Mouse (Mus musculus) liver, adult 2 months (tissue): Measurements from ENCODE around the gene Ldb2.

Experiments
- CTCF ChIP-seq: fragments of 200-500 bp; IDR thresholded peaks from 2 replicates; pipeline ENCODE4 v1.5.1; 2011; ENCODE audit warnings: low read depth, low read length, control low read depth
- POLR2A ChIP-seq: fragments of 200-500 bp; IDR thresholded peaks from 2 replicates; pipeline ENCODE4 v1.6.1; 2011; ENCODE audit warnings: low read length, control low read depth; ENCODE audit not compliant: insufficient read depth; ENCODE audit errors: extremely low read depth

- TF ChIP-seq CTCF (no peak), POLR2A (no peak)
Observed at GRCm38 (mm10) chr5:44725501-44725900, 74.0 kb downstream of the Ldb2 start.
